Mouse (Mus musculus) embryo, embryonic 10 days (tissue): ENCODE measurements around the gene Ddx25.

ENCODE experiments used
- DNase-seq: peaks from one replicate; pipeline ENCODE4 v3.0.0-alpha.2; 2015; ENCODE audit warnings: low spot score

The Ddx25 gene

GRCm38 (mm10) chr9:35493733-35494092 lies 64.6 kb downstream of the Ddx25 start:
- no peak for DNase-seq

GRCm38 (mm10) chr9:35493033-35493732 lies 65.1 kb downstream of the Ddx25 start:
- peak; percentile 44 for DNase-seq

- DNase-seq = no peak
These were observed 67.0 kb downstream of the Ddx25 start for GRCm38 (mm10) chr9:35491109-35491866.

GRCm38 (mm10) chr9:35488496-35488895 lies 69.8 kb downstream of the Ddx25 start:
- no peak for DNase-seq
